11 mouse cellular contexts compared by ENCODE assay signal in the genomic region with DNA sequence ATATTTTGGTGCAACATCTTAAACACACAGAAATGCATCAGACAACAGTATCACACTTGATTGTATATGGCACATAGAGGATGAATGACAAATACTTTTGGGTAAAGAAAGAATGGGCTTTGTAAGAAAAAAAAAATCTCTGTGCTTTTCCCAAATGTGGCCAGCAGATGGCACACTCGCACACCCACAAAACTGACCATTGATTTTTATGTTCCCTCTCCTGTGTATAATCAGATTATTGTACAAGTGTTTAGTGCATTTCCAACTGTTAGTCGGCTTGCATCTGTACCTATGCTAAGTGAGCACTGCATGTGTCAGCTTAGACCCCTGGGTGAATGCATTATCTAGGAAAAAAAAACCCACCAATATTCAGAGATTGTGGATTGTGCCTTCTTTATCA. TPM values are rescaled to one million over a fixed set of nuclear protein-coding genes. Genes with fewer than 3 reads are reported as not detected.
DNase-seq lines count a peak whose midpoint lies in the region; ATAC-seq and TF ChIP-seq lines count a peak whose summit lies in the region.
"Had no signal": no experiment of that assay in that cellular context is flagged by ENCODE, and none has a peak within 500 bp of the region (broad histone marks: within the 10 kb centered on the region; RNA-seq: fewer than 3 reads in every experiment).

No protein-coding gene starts in this region.

- H3K9me3 ChIP-seq in liver, embryonic 14.5 days (ENCODE audit: control insufficient read depth, low read length): no peaks in the 10 kb centered on the region
- no peaks in the 10 kb centered on the region for H3K9me3 ChIP-seq in liver, embryonic 12.5 days (replicated peaks)
- H3K9me3 ChIP-seq in forebrain, embryonic 14.5 days (replicated peaks; ENCODE audit: control insufficient read depth, low read length): no peaks in the 10 kb centered on the region
- H3K9me3 ChIP-seq in midbrain, postnatal 0 days (ENCODE audit: low read length): no peaks in the 10 kb centered on the region

- no peak overlapping the region for H3K4me3 ChIP-seq in liver, embryonic 14.5 days (ENCODE audit: insufficient read depth in 1 of 2, low read depth in 2 of 2, low read length in 2 of 2)
- no peak overlapping the region for H3K4me3 ChIP-seq in liver, embryonic 12.5 days
- no peak overlapping the region for H3K4me3 ChIP-seq in bone marrow, adult 2 months (replicated peaks; ENCODE audit: control insufficient read depth, low read depth, low read length)
- H3K4me3 ChIP-seq in forebrain, embryonic 14.5 days (ENCODE audit: low read depth, low read length): no peak overlapping the region
- H3K4me3 ChIP-seq in midbrain, postnatal 0 days (ENCODE audit: low read depth, low read length): no peak overlapping the region

- no peak overlapping the region for H3K27ac ChIP-seq in liver, embryonic 14.5 days
- H3K27ac ChIP-seq in liver, embryonic 12.5 days: no peak overlapping the region
- H3K27ac ChIP-seq in bone marrow, adult 2 months (ENCODE audit: control insufficient read depth, insufficient read depth, low read depth, low read length, poor library complexity): no peak overlapping the region
- no peak overlapping the region for H3K27ac ChIP-seq in forebrain, embryonic 14.5 days (ENCODE audit: low read depth, low read length)
- no peak overlapping the region for H3K27ac ChIP-seq in midbrain, postnatal 0 days (ENCODE audit: low read depth, low read length)

- no peak for TF ChIP-seq POLR2A in bone marrow, adult 2 months (IDR thresholded peaks at IDR 0.05; ENCODE audit: borderline replicate concordance, control insufficient read depth, low read depth, low read length)

- no peaks in the 10 kb centered on the region for H3K27me3 ChIP-seq in liver, embryonic 14.5 days (ENCODE audit: control insufficient read depth, insufficient read depth, low read length)
- H3K27me3 ChIP-seq in liver, embryonic 12.5 days (replicated peaks): no peaks in the 10 kb centered on the region
- H3K27me3 ChIP-seq in forebrain, embryonic 14.5 days (replicated peaks; ENCODE audit: control insufficient read depth, insufficient read depth, low read length): no peaks in the 10 kb centered on the region
- no peaks in the 10 kb centered on the region for H3K27me3 ChIP-seq in midbrain, postnatal 0 days (ENCODE audit: insufficient read depth, low read length)

- no peaks in the 10 kb centered on the region for H3K36me3 ChIP-seq in liver, embryonic 14.5 days (replicated peaks; ENCODE audit: control insufficient read depth, insufficient read depth, low read depth)
- no peaks in the 10 kb centered on the region for H3K36me3 ChIP-seq in liver, embryonic 12.5 days
- H3K36me3 ChIP-seq in forebrain, embryonic 14.5 days (ENCODE audit: control insufficient read depth, insufficient read depth, low read length): no peaks in the 10 kb centered on the region
- no peaks in the 10 kb centered on the region for H3K36me3 ChIP-seq in midbrain, postnatal 0 days (ENCODE audit: insufficient read depth, low read length)
- H3K36me3 ChIP-seq: G1E had no signal

- peak; percentile 26 for DNase-seq in adrenal gland, postnatal 10 days
- DNase-seq in adrenal gland, adult 18-20 months (ENCODE audit: low spot score in 2 of 2): no peak
- DNase-seq in liver, embryonic 14.5 days (ENCODE audit: low read depth in 3 of 3, low spot score in 3 of 3): no peak
- DNase-seq in forebrain, embryonic 14.5 days (ENCODE audit: low spot score): peak; percentile 68
- peak; percentile 55 for DNase-seq in midbrain, postnatal 0 days (ENCODE audit: low spot score)
- no peak for DNase-seq in gastrocnemius, postnatal 14 days

- H3K4me1 ChIP-seq in liver, embryonic 14.5 days (replicated peaks; ENCODE audit: control insufficient read depth in 2 of 2, insufficient read depth in 2 of 2, low read length in 1 of 2): no peaks in the 10 kb centered on the region
- H3K4me1 ChIP-seq in liver, embryonic 12.5 days: no peaks in the 10 kb centered on the region
- H3K4me1 ChIP-seq in bone marrow, adult 2 months (ENCODE audit: control insufficient read depth, insufficient read depth, low read length): no peaks in the 10 kb centered on the region
- H3K4me1 ChIP-seq in forebrain, embryonic 14.5 days (ENCODE audit: control insufficient read depth, insufficient read depth, low read length): no peaks in the 10 kb centered on the region
- H3K4me1 ChIP-seq in midbrain, postnatal 0 days (ENCODE audit: insufficient read depth, low read length): no peaks in the 10 kb centered on the region

- no peak for ATAC-seq in liver, embryonic 14.5 days (ENCODE audit: insufficient read depth)
- ATAC-seq in liver, embryonic 12.5 days: no peak
- ATAC-seq in forebrain, embryonic 14.5 days: peak; percentile 69; the same call in 1 of the 2 replicates
- no peak for ATAC-seq in midbrain, postnatal 0 days (ENCODE audit: low FRiP score)

- peak; percentile 58 for TF ChIP-seq CTCF in liver, embryonic 14.5 days (IDR thresholded peaks at IDR 0.05; ENCODE audit: low read depth)
- peak; percentile 45; the same call in 1 of the 2 replicates for TF ChIP-seq CTCF in bone marrow, adult 2 months (IDR thresholded peaks at IDR 0.05; ENCODE audit: control insufficient read depth, insufficient read depth, low read length)
- TF ChIP-seq CTCF in midbrain, postnatal 0 days (IDR thresholded peaks at IDR 0.05): peak; percentile 83

- H3K4me2 ChIP-seq in liver, embryonic 14.5 days (ENCODE audit: low read depth): no peak overlapping the region
- H3K4me2 ChIP-seq in liver, embryonic 12.5 days: no peak overlapping the region
- no peak overlapping the region for H3K4me2 ChIP-seq in forebrain, embryonic 14.5 days (ENCODE audit: low read length)
- H3K4me2 ChIP-seq in midbrain, postnatal 0 days (ENCODE audit: low read depth, low read length, poor library complexity, severe bottlenecking): no peak overlapping the region

- no peak overlapping the region for H3K9ac ChIP-seq in liver, embryonic 14.5 days (replicated peaks)
- no peak overlapping the region for H3K9ac ChIP-seq in liver, embryonic 12.5 days
- no peak overlapping the region for H3K9ac ChIP-seq in forebrain, embryonic 14.5 days (ENCODE audit: low read length)
- H3K9ac ChIP-seq in midbrain, postnatal 0 days (replicated peaks; ENCODE audit: low read length, poor library complexity, severe bottlenecking): no peak overlapping the region

- TF ChIP-seq EP300 in liver, embryonic 14.5 days (IDR thresholded peaks at IDR 0.05; ENCODE audit: low read depth): no peak

- 0% methylated on average over 2 of the region's 2 CpGs for WGBS in liver, embryonic 14.5 days (ENCODE audit: insufficient replicate concordance)
- 2% methylated on average over 2 of the region's 2 CpGs for WGBS in liver, embryonic 12.5 days (ENCODE audit: insufficient replicate concordance)
- WGBS in bone marrow, adult 2 months: 2% methylated on average over 2 of the region's 2 CpGs
- 4% methylated on average over 2 of the region's 2 CpGs for WGBS in forebrain, embryonic 14.5 days
- 0% methylated on average over 2 of the region's 2 CpGs for WGBS in midbrain, postnatal 0 days

- intact Hi-C loops in gastrocnemius, postnatal 14 days (cut with DNase I; ENCODE audit: low total_unique reads): loop anchor here (5.0 kb wide), 1 partner anchor 474 kb away; no protein-coding TSS in a partner anchor

RNA-seq across cellular contexts. Expression of a gene that starts 56.4 kb away (rescaled TPM):
- total RNA-seq in adrenal gland, postnatal 10 days (2021): not detected
- total RNA-seq in adrenal gland, adult 18-20 months (2021): not detected
- not detected in 2 replicates for polyA plus RNA-seq in liver, embryonic 14.5 days (2012; rRNA removed)
- not detected in 2 replicates for polyA plus RNA-seq in liver, embryonic 14.5 days (2014; fragmentation: Nextera tagmentation; extraction: Ambion mirVana)
- polyA plus RNA-seq in liver, embryonic 12.5 days (2016; fragmentation: Nextera tagmentation; extraction: Ambion mirVana): not detected in 2 replicates
- not detected in 2 replicates for polyA plus RNA-seq in bone marrow, adult 2 months (2011; ENCODE audit: insufficient read depth, insufficient read length, low replicate concordance, missing spikeins)
- polyA plus RNA-seq in forebrain, embryonic 14.5 days (2014; fragmentation: Nextera tagmentation; extraction: Ambion mirVana): not detected in 2 replicates
- total RNA-seq in midbrain, postnatal 0 days (2014; rRNA removed): not detected in 2 replicates
- not detected in 2 replicates for polyA plus RNA-seq in midbrain, postnatal 0 days (2015; fragmentation: Nextera tagmentation; extraction: Ambion mirVana)
- total RNA-seq in gastrocnemius, postnatal 14 days (2021): not detected
- total RNA-seq: G1E had no signal
- polyA plus RNA-seq: G1E; gonadal fat pad, adult 2 months; lung, embryonic 16.5 days had no signal

Comparison
In these comparisons a context has a peak if more than half of its experiments do, and no peak if none do; other contexts are left out.
1. DNase-seq: peak in adrenal gland, postnatal 10 days (single experiment), forebrain, embryonic 14.5 days (single experiment) and midbrain, postnatal 0 days (single experiment); none in adrenal gland, adult 18-20 months (0 of 2), liver, embryonic 14.5 days (0 of 3) and gastrocnemius, postnatal 14 days (single experiment).
2. Peak in every context shown above with its lines, with median percentiles within 50 percentile points of each other: CTCF ChIP-seq.